Mouse (Mus musculus) cerebellum, adult 2 months (tissue): Measurements from ENCODE around the gene Dact1.

Source experiments
- CTCF ChIP-seq: fragments of 200-500 bp; IDR thresholded peaks from 2 replicates; pipeline ENCODE4 v1.5.1; 2011; ENCODE audit warnings: low read depth, mild to moderate bottlenecking, control low read depth, low read length, moderate library complexity, borderline replicate concordance; ENCODE audit not compliant: insufficient read depth
- POLR2A ChIP-seq: fragments of 200-500 bp; IDR thresholded peaks from 2 replicates; pipeline ENCODE4 v1.6.1; 2011; ENCODE audit warnings: low read length, control low read depth, borderline replicate concordance; ENCODE audit not compliant: insufficient read depth

DNA sequence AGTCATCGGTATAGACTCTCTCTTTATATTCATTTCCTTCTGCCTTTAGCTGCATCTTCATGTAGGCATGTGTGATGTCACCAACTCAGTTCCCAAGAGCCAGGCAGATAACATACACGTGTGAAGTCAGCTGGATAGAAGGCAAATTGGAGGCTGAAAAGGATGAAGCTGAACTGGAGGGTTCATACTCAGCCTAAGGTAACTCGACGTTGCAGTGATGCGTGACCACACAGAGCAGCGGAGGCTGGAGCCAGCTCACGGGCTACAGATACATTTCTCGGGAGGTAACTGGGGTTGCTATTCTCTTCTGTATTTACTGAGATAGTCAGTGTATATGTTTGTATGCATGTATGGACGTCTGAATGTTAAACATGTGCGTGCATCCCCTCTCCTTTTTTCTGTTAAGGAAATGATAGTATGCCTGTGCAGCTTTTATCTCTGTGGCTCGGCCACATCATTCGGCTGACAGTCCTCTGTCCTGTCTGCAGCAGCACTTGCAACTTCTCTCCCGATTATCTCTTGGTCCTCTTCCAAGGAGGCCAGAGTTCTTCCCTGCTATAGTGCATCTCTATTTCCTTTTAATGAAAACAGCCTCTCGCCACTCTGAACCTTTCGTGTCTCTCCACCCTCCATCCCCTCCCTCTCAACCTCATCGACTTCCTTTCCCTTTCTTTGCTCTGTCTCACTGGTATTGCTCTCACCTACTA is 29.6 kb downstream of the Dact1 start:
- TF ChIP-seq CTCF (no peak), POLR2A (no peak)
